Mouse (Mus musculus) lung, adult 2 months (tissue): ENCODE data around the gene Ccni.

ENCODE experiments used
- CTCF ChIP-seq: fragments of 200-500 bp; IDR thresholded peaks from 2 replicates; pipeline ENCODE4 v1.5.1; 2011; ENCODE audit warnings: mild to moderate bottlenecking, low read length, control low read depth; ENCODE audit not compliant: insufficient read depth
- POLR2A ChIP-seq: fragments of 200-500 bp; IDR thresholded peaks from 2 replicates; pipeline ENCODE4 v1.6.1; 2011; ENCODE audit warnings: low read depth, mild to moderate bottlenecking, control low read depth, low read length, borderline replicate concordance; ENCODE audit errors: extremely low read depth

- TF ChIP-seq CTCF (no peak), POLR2A (no peak)
These were observed 54.3 kb downstream of the Ccni start for GRCm38 (mm10) chr5:93151985-93152384.
